Mouse (Mus musculus) kidney, postnatal 36 days (tissue): ENCODE measurements at regions not wholly inside any gene's neighbourhood (a gene's known extent, or its start where the extent isn't known, plus 50 kb on each side); places are given as distances from the start of the nearest gene placed in this dataset.

Experiments
- DNase-seq, 2 experiments: peaks; one replicate each; pipeline ENCODE4 v3.0.0; 2021 to 2022; ENCODE audit warnings: mixed read lengths in 2 of 2

- DNase-seq, result peak in 1 of 2 experiments; percentile 11
Observed at GRCm38 (mm10) chr2:81251321-81251720, 634.3 kb downstream of the Nup35 start.

GRCm38 (mm10) chr2:81262056-81262765, 645.2 kb downstream of the Nup35 start:
- peak in 1 of 2 experiments; percentile 11 for DNase-seq

GRCm38 (mm10) chr2:81269245-81269880, 652.3 kb downstream of the Nup35 start:
- no peak for DNase-seq

GRCm38 (mm10) chr2:81270914-81271313, 653.9 kb downstream of the Nup35 start:
- no peak for DNase-seq

GRCm38 (mm10) chr2:81272536-81272935, 655.5 kb downstream of the Nup35 start:
- DNase-seq, result no peak

- no peak for DNase-seq
Observed at GRCm38 (mm10) chr2:81287414-81287813, 670.4 kb downstream of the Nup35 start.

- DNase-seq, result no peak
Observed at GRCm38 (mm10) chr2:81328648-81329047, 711.6 kb downstream of the Nup35 start.

- DNase-seq, result no peak
Observed at GRCm38 (mm10) chr2:81336982-81337381, 716.0 kb upstream of the Zfp804a start.

- no peak for DNase-seq
Observed at GRCm38 (mm10) chr2:81340417-81340816, 712.6 kb upstream of the Zfp804a start.
